Mouse (Mus musculus) mouse trophoblast stem cell (cell line): ENCODE results near the gene Cd68.

Experiments used
- in situ Hi-C, 2 experiments: fragments of 300-500 bp; cut with MseI, MboI; formaldehyde crosslinking; loops; 2 replicates in 1 of 2; 3 replicates in 1 of 2; pipeline ENCODE4 v1.15.1; 2025

The Cd68 gene

DNA sequence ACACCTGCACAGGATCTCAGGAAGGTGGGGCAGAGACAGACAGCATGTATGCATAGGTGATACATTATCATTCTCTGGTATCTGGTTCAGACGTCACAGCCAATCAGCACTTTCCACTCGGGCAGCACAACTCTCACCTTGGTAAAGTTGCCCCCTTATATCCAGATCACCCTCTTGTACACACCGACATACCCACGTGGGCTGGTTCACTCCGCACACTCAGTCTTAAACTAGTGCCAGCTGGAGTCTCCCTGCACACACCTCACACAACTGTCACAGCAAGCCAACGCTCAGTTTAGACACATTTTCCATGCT is 29.1 kb upstream of the Cd68 start:
- in situ Hi-C loops = no loop called here

DNA sequence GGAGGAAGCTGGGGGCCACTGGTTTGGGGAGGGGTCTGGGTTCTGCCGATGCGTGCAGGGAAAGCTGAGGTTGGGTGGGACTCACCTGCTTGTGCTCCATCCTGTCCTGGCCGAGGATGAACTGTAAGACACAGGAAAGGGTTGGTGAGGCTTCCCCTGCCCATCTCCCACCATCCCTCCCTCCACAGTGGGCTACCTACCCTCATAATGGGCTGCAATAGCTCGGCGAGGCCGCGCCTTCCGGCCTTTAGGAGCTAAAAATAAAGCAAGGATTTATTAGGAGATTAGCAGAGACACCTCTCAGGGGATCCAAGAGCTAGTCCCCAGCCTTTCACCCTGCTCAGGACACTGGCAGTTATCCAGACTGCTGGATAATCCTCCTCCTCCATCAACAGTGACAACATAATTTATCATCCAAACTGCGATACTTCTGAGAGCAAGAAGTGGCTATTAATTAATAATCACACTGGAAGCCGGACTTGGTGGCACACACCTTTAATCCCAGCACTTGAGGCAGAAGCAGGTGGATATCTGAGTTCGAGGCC is 27.5 kb upstream of the Cd68 start:
- in situ Hi-C loops = no loop called here

DNA sequence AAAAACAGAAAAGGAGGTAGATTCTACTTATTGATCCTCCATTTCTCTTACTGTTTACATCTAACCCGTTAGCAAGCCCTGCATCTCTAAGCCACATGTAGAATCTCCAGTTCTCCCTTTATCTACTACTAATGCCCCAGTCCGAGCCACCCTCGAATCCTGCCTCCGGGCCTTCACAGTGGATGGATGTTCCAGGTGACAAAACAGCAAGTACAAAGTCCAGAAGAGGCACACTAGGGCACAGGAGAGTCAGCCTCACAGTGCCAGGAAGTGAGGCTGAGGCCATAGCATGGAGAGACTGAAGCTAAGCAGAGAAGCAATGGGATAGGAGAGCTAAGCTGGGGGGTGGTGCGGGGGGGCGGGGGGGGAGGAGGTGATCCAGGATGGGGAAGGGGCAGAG is 26.9 kb upstream of the Cd68 start:
- in situ Hi-C loops = no loop called here

DNA sequence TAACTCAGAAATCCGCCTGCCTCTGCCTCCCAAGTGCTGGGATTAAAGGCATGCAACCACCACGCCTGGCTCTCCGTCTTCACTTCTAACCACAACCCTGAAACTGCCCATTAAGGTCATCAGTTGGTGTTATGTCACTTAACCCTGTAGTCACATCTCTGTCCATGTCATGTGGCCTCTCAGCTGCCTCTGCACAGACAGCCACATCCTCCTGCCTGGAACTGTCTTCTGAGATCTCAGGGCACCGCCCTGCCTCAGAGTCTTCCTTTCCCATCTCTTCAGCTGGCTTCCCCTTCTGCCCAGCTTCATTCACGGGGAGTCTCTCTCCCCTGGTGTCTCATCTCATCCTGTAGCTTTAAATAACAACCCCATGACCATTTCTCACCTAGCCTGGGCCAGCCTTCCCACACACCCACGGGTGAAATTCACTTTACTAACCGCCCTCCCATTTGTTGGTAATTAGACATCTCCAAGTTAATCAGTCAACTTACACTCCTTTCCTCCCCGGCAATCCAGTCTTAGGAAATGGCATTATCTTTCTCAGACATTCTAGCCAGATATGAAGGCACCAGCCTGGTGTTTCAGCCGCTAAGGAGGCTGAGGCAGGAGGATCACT is 26.4 kb upstream of the Cd68 start:
- in situ Hi-C loops = no loop called here

DNA sequence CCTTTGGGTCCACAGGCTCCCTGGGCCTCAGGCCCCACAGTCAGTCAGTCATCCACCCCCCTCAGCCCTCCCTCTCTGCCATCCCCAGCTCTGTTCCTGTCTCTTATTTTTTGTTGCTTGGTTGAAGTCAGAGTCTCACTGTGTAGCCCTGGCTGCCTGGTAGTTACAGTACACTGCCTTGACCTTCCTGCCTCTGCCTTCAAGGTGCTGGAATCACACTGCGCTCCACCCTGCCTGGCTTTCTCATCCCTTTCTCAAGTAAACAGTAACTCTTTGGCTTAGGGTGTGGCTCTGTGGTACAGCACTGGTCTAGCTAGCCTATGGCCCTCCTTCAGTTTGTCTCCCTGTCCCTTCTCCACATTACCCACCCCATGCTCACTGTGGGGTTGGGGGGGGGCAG is 23.9 kb upstream of the Cd68 start:
- in situ Hi-C loops = no loop called here

DNA sequence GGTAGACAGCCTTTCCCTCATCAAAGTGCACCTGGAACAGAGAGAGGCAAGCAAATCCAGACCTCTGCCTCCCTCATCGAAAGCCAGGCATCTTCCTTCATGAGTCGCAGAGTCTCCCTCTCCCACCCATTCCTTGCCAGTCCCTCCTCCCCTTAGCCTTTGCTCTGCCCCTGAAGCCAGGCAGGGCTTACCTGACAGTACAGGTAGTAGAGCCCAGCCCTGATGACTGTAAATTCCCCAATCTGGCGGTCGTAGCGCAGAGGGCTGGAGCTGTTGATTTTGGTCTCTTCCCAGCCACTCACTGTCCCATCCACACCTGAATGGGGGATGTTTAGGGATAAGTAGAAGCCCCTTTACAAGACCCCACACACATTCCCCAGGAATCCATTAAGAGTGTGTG is 21.1 kb upstream of the Cd68 start:
- in situ Hi-C loops = no loop called here

DNA sequence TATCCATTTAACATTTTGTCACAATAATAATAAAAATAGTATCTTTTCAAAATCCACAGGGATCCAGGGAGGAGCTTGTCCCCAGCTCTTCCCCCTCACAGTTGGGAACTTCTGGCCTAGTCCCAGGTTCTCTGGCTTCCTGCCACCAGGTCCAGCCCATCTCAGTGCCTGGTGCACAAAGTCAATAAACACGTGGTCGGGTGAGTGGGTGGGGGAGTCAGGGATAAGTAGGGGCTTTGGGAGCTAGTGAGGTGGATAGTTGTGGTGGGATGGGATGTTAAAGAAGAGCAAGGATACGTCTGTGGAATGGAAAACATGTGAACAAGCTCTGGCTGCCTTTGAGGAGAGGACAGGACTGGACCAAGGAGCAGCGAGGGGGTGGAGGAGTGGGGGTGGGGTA is 20.4 kb upstream of the Cd68 start:
- in situ Hi-C loops = no loop called here

DNA sequence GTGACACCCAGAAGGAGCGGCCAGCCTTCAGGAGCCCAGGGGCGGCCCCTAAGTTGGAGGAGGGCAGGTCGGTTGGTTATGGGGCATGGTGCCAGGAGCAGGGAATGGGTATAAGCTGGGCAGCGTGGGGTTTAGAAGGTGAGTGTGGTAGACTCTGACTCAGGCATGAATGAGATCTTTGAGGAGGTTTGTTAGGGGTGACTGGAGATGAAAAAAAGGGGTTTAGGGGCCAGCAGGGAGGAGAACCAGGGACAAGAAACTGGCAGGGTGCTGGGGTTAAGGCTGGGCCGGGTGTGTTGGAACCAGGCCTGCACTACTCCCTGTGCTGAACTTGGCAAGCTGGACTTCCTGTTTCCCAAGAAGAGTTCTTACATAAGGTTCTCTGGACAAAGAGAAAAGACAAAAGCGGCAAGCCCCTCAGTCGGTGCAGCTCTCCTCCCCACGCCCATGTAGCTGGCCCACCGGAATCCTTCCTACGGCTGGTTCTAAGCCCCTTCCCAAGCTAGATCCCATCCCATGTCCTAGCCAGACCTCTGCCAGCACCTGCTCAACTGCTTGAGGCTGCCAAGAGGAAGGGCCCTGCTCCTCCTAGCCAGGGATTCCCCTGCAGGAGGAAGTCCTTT is 19.7 kb upstream of the Cd68 start, which contains the start of gene Tnfsf13:
TSS of gene Tnfsf13 (minus strand) at position 259 of the 623 bp plus-strand sequence.
- in situ Hi-C loops = no loop called here

DNA sequence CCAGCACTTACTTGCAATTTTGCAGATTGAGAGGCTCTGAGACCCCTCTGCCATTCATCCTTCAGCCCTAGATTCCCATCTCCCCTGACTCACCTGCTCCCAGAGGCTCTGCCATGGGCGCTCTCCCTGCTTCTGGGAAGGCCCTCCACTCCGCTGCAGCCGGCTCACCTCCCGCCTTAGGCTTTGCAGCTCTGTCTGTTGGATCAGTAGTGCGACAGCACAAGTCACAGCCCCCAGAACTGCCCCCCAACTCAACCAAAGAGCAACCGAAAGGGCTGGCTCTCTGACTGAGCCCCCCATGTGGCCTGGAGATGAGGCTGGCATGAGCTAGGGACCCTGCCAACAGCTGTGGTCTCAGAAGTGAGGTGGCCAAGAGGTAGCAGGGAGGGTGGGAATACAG is 19.0 kb upstream of the Cd68 start:
- in situ Hi-C loops = loop anchor here in 1 of 2 experiments (5.0 kb wide), 1 partner anchor 32 kb away; no protein-coding TSS in a partner anchor

DNA sequence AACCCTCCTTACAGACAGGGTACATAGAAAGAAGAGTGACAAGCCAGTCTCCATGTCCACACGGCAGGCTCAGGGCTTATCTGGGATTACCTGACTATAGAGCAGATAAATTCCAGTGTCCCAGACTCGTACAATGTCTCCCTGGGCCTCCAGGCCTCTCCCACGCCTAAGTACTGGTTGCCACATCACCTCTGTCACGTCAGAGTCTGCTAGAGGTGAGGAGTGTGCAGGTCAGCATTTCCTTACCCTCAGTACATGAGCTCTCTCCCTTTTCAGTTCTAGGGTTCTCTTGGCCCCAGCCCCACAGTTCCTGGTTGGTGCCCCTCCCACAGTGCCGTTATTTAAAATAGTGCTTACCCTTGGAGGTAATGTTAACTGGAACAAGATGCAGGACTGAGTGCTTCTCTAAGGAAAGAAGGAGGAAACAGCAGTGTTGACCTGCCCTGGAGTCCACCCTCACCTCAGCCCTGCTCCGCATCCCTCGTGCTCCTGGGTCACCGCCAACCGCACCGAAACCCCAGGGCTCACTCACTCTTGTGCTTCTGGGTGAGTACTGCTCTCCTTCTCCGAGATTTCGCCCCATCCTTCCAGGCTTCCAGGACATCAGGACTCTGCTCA is 18.3 kb upstream of the Cd68 start:
- in situ Hi-C loops = loop anchor here in 1 of 2 experiments (5.0 kb wide), 1 partner anchor 33 kb away; no protein-coding TSS in a partner anchor

DNA sequence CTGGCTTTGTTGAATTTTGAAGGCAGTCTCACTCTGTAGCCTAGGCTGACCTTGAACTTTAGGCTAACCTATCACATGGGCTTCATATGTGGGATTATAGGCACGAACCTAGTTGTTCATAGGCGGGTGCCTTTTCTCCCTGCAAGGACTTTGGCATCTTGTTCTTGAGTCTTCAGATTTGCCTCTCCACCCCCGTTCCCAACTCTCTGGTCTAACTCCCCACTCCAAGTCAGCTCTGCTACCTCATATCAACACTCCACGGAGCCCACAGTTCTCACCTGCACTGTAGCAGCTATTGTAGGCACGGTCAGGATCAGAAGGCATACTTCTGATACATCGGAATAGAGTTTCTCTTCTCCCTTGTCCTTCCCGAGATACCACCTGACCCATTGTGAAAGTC is 17.6 kb upstream of the Cd68 start:
- in situ Hi-C loops = loop anchor here in 1 of 2 experiments (5.0 kb wide), 1 partner anchor 34 kb away; no protein-coding TSS in a partner anchor

DNA sequence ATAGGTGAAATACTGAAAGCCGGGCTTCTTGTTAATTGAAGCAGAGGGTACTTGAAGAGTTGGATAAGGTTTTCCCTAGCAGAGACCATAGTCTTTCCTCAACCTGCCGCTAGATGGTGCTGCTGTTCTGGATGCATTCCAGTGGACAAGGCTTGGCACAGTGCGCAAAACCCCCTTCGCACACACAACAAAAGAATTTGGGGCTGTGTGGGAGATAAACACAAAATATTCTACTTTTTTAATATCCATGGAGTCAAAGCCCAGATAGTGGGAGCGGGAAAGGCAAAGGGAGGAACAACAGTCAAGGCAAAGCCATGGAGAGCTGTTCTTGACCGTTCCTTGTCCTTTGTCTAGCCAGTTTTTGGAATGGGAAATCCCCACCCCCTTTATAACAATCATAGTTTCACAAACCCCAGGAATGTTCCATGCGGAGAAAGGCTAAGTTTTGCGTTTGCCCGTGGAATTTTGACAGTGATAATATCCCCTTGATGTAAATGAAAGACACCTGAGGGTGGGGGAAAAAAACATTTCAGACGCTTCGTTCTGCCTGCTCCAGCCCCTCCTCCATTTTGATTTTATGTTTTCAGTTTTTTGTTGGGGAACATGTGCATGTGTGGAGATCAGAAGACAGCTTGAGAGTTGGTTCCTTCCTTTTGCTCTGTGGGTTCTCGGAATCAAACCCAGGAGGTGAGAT is 17.0 kb upstream of the Cd68 start:
- in situ Hi-C loops = loop anchor here in 1 of 2 experiments (5.0 kb wide), 1 partner anchor 34 kb away; no protein-coding TSS in a partner anchor

DNA sequence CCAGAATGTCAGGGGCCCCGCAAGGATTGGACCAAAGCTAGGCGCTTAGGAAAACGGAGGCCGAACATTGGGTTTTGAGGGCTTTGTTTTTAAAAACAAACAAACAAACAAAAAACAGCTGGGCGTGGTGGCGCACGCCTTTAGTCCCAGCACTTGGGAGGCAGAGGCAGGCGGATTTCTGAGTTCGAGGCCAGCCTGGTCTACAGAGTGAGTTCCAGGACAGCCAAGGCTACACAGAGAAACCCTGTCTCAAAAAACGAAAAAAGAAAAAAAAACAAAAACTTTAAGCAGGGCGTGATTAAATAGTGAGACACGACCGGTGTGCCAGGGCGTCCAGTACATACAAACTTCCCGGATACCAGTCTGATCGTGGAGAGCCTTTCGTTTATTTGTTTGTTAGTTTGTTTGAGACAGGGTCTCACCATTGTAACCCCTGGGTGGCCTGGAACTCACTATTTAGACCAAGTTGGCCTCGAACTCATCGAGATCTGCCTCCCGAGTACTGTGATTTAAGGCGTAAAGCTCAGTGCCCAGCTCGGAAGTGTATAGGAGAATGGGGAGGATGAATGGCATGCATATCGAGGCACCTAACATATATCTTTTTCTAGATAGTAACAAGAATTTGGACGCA is 16.4 kb upstream of the Cd68 start:
- in situ Hi-C loops = loop anchor here in 1 of 2 experiments (5.0 kb wide), 1 partner anchor 35 kb away; no protein-coding TSS in a partner anchor

DNA sequence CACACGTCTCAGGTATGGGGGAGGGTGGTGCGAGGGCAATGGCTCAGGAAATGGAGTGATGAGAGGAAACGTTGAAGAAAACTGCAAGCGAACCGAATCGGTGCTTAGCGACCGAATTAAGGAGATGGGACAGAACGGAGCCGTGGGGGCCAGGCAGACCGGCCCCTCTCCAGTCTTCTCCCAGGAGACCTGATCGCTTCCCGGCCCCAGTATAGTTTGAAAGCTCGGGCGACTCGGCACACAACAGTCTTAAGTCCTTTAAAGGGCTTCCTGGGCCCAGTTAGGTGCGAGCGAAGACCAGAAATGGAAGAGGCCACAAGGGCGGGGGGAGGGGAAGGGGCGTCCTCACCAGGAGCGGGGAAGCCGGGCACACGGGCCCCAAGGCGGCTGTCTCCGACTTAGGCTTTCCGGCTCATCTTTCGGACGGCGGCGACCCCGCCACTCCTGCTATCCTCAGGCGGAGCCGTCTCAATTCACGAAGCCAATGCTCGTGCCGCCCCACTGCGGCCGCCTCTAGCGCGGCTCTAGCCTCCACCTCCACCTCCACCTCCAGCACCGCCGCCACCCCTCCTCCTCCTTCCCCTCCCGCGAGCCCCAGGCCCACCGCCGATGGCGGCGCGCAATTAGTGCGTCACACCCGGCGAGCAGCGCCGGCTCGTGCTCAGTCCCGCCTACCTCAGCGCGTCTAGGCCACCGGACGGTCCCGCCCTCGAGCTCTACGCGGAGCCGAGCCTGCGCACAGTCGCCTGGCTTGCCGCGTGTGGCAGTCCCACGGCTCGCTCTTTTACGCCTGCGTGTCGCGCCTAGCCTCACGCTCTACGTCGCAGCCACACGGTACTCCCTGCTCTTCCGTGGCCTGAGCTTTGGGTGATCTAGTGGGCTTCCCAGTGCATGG is 15.6 kb upstream of the Cd68 start, which contains the start of gene Senp3:
TSS of gene Senp3 (minus strand) at position 771 of the 895 bp plus-strand sequence.
- in situ Hi-C loops = loop anchor here in 1 of 2 experiments (5.0 kb wide), 1 partner anchor 36 kb away; no protein-coding TSS in a partner anchor

DNA sequence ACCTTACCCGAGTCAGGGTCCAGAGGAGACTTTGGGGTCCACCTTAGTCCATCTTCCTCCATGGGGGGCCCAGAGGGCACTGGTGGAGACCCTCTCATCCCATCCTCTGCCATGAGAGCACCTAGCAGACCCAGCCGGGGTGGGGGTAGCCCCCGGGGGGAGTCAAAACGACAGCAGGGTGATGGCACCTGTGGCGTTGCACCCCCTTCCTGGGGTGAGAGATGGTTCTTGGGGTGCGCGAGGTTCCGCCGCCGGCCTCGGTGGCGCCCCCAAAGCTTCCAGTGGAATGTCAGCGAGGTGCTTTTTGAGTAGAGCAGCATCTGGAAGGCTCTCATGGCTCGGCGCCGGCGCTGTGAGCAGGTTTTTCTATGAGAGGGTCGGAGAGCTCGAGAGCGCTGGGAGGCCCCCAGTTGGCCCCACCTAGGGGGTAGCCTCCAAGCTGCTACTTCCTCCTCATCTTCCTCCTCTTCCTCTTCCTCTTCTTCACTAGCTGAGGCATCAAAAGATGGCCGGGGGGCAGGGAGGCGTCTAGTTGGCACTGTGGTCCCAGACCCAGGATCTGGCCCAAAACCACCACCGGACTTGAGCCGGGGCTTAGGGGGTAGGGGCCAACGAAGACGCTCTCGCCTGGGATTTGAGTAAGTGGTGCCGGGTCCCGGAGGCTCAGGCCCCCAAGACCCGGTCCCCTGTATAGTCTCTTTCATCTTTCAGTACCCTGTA is 14.3 kb upstream of the Cd68 start:
- in situ Hi-C loops = loop anchor here in 1 of 2 experiments (5.0 kb wide), 1 partner anchor 37 kb away; no protein-coding TSS in a partner anchor

DNA sequence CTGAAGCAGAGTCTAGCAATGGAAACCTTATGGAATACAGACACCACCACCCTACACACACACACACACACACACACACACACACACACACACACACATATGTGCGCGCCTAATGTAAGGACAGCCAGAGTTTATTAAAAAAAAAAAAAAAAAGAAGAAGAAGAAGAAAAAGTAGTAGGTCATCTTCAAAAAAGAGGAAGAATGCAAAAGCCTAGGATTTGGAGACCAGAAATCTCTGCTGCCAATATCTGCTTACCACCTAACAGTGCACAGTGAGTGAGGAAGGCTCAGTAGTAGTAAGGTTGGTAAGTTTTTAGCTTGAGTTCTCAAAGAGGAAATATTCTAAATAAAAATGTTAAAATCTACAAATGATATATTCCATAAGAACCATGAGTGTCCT is 13.2 kb upstream of the Cd68 start:
- in situ Hi-C loops = no loop called here

DNA sequence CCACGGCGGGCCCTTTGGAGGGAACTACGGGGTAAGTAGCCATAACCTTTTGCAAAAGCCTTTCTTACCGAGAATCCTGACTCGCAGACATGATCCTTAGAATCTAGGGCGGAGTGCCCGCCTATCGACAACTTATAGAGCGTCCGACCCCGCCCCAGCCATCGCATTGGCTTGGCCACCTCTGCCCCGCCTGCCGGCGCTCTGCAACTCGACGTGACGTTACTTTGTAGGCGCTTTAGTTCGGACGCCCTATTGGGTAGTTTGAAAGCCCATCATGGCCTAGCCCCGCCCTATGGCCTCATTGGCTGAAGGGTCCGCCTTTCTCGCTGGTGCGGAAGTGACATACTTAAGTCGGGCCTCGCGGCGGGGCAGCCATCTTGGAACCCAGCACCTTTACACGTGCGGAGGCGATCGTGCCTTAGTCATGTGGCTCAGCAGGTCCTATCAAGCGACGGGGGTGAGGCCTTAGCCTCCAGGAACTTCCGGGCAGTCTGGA is 6.3 kb upstream of the Cd68 start, which contains the start of gene Eif4a1:
TSS of gene Eif4a1 (minus strand) at position 213 of the 496 bp plus-strand sequence.
- in situ Hi-C loops = no loop called here

DNA sequence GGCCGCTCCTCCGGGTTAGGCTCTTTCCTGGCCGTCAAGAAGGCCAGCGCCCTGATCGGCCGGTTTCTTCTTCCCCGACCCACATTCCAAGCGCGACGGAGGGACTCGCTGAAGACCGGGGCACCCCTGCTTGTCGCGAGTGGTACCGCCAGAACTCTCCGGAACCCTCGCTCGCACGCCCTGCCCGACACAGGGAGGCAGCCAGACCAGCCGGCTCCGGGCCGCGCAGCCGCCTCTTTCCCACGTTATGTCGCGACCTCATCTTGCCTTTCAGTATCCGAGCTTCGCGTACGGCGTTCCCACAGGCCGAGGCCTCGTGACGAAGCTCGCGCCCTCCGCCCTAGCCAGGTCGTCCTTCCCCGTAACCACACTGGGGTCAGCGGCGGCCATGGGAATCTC is 5.8 kb upstream of the Cd68 start:
- in situ Hi-C loops = no loop called here
